Mouse (Mus musculus) kidney, postnatal 0 days (tissue): ENCODE results near the gene Kalrn. TPM values are rescaled to one million over a fixed set of nuclear protein-coding genes. Genes with fewer than 3 reads are reported as not detected.

Experiments used
- ATAC-seq: fragments of 200-750 bp; cut with Nextera tagmentation; replicated peaks from 2 replicates; pipeline ENCODE4 v1.8.0; 2017; ENCODE audit warnings: low read depth, moderate number of reproducible peaks, moderate TSS enrichment, moderate library complexity; ENCODE audit not compliant: low FRiP score
- DNase-seq: peaks from one replicate; pipeline ENCODE4 v3.0.0-alpha.2; 2016; ENCODE audit warnings: low spot score
- H3K27ac ChIP-seq: fragments of 300-500 bp; sonication (generic); 2 replicates; pipeline ENCODE4 v1.5.1; 2014; ENCODE audit warnings: mild to moderate bottlenecking
- H3K27me3 ChIP-seq: fragments of 300-500 bp; sonication (generic); 2 replicates; pipeline ENCODE4 v1.6.1; 2014; ENCODE audit warnings: low read length, mixed read lengths; ENCODE audit not compliant: insufficient read depth
- H3K36me3 ChIP-seq: fragments of 300-500 bp; sonication (generic); 2 replicates; pipeline ENCODE4 v1.6.1; 2014; ENCODE audit warnings: low read length, mixed read lengths; ENCODE audit not compliant: insufficient read depth
- H3K4me1 ChIP-seq: fragments of 300-500 bp; sonication (generic); replicated peaks from 2 replicates; pipeline ENCODE4 v1.6.1; 2014; ENCODE audit warnings: antibody characterized with exemption, low read length, mixed read lengths; ENCODE audit not compliant: insufficient read depth
- H3K4me2 ChIP-seq: fragments of 300-500 bp; sonication (generic); 2 replicates; pipeline ENCODE4 v1.6.1; 2014; ENCODE audit warnings: mild to moderate bottlenecking, low read length, moderate library complexity, mixed read lengths
- H3K4me3 ChIP-seq: fragments of 300-500 bp; sonication (generic); replicated peaks from 2 replicates; pipeline ENCODE4 v1.5.1; 2014; ENCODE audit warnings: low read depth, low read length
- H3K9ac ChIP-seq: fragments of 300-500 bp; sonication (generic); 2 replicates; pipeline ENCODE4 v1.6.1; 2014; ENCODE audit warnings: low read depth, low read length
- H3K9me3 ChIP-seq: fragments of 300-500 bp; sonication (generic); replicated peaks from 2 replicates; pipeline ENCODE4 v1.6.1; 2016; ENCODE audit warnings: low read length, inconsistent platforms, mixed read lengths
- CTCF ChIP-seq: IDR thresholded peaks from 2 replicates; pipeline ENCODE4 v1.5.1; 2016; ENCODE audit warnings: antibody characterized with exemption, low read depth, mild to moderate bottlenecking, moderate library complexity
- WGBS: fragments of 180-500 bp; shearing (Covaris S2); extraction: QIAGEN DNeasy Blood & Tissue Kit; methylation state at CpG from one replicate; pipeline ENCODE4 v1.1.7; 2014; 5-methylcytosine and 5-hydroxymethylcytosine counted together
- polyA plus RNA-seq: library from polyadenylated mRNA; unstranded; fragments of >200 nt; fragmentation: Nextera tagmentation; extraction: Ambion mirVana; gene quantifications from 2 replicates; pipeline ENCODE4 v1.2.1, GENCODE M21; 2015

Kalrn gene
- polyA plus RNA-seq, 1 experiment from 2014 or later = 20.0 TPM

DNA sequence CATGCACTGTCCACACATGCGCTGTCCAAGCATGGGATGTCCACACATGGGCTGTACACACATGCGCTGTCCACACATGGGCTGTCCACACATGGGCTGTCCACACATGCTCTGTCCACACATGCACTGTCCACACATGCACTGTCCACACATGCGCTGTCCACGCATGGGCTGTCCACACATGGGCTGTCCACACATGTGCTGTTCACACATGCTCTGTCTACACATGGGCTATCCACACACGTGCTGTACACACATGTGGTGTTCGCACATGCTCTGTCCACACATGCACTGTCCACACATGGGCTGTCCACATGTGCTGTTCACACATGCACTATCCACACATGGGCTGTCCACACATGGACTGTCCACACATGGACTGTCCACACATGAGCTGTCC lies 589.6 kb downstream of the Kalrn start:
- H3K9me3 ChIP-seq = no peaks in the 10 kb centered on the region
- ATAC-seq (no peak), DNase-seq (no peak)
- no peak overlapping the region for H3K27ac ChIP-seq
- H3K4me2 ChIP-seq = no peak overlapping the region
- WGBS = 95% methylated on average over 6 of the region's 6 CpGs
- H3K27me3 ChIP-seq = no peaks in the 10 kb centered on the region
- no peak for TF ChIP-seq CTCF
- no peaks in the 10 kb centered on the region for H3K4me1 ChIP-seq
- H3K4me3 ChIP-seq = no peak overlapping the region
- no peak overlapping the region for H3K9ac ChIP-seq
- H3K36me3 ChIP-seq = no peaks in the 10 kb centered on the region

DNA sequence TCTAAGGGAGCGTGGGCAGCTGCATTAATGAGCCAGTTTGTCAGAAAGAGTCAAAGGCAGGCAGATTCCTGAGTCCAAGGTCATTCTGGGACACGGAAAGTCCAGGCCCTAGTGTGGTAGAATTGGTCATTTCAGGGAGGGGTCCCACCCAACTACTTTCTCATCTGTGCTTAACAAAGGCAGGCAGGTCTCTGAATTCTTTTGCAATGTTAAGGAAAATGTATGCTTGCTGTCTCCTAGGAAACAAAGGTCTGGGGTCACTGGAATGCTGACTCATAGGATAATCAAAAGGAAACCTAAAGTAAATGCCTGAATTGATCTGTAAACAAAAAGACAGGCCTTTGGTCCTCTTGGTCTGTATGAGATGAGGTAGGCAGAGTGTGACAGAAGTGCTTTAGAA lies 593.5 kb downstream of the Kalrn start:
- H3K4me2 ChIP-seq = no peak overlapping the region
- TF ChIP-seq CTCF = no peak
- H3K9me3 ChIP-seq = no peaks in the 10 kb centered on the region
- 75% methylated on average over 2 of the region's 2 CpGs for WGBS
- DNase-seq = no peak
- no peak overlapping the region for H3K4me3 ChIP-seq
- no peak overlapping the region for H3K27ac ChIP-seq
- no peaks in the 10 kb centered on the region for H3K36me3 ChIP-seq
- H3K27me3 ChIP-seq = no peaks in the 10 kb centered on the region
- no peak overlapping the region for H3K9ac ChIP-seq
- no peaks in the 10 kb centered on the region for H3K4me1 ChIP-seq
- ATAC-seq = no peak

DNA sequence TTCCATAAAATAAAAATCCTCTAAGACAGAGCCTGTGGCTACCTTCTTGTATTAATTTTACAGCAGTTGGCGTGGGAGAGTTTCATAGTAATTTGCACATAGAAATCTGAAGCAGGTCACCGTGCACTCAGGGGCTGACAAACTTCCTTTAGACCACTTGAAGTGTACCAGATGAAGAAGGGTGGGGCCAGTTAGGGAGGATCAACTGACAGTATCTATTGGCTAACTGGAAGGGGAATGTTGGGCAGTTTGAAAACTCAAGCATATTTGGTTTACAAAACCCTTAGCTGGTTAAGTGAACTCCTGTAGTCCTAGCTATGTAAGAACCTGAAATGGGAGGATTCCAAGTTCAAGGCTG lies 606.1 kb downstream of the Kalrn start:
- TF ChIP-seq CTCF = no peak
- Histone ChIP-seq H3K27me3 (no peaks in the 10 kb centered on the region), H3K27ac (peak overlapping the region; percentile 70; the same call in 1 of the 2 replicates), H3K9ac (no peak overlapping the region; the same call in 1 of the 2 replicates), H3K4me2 (peak overlapping the region; percentile 89), H3K36me3 (0 out of 2 replicates have a peak, but pooled peaks cover 11% of the 10 kb centered on the region), H3K4me1 (0 out of 2 replicates have a peak, but pooled peaks cover 9% of the 10 kb centered on the region), H3K9me3 (no peaks in the 10 kb centered on the region), H3K4me3 (peak overlapping the region; percentile 72)
- 49% methylated on average over 2 of the region's 2 CpGs for WGBS
- DNase-seq = peak; percentile 41
- ATAC-seq = no peak

DNA sequence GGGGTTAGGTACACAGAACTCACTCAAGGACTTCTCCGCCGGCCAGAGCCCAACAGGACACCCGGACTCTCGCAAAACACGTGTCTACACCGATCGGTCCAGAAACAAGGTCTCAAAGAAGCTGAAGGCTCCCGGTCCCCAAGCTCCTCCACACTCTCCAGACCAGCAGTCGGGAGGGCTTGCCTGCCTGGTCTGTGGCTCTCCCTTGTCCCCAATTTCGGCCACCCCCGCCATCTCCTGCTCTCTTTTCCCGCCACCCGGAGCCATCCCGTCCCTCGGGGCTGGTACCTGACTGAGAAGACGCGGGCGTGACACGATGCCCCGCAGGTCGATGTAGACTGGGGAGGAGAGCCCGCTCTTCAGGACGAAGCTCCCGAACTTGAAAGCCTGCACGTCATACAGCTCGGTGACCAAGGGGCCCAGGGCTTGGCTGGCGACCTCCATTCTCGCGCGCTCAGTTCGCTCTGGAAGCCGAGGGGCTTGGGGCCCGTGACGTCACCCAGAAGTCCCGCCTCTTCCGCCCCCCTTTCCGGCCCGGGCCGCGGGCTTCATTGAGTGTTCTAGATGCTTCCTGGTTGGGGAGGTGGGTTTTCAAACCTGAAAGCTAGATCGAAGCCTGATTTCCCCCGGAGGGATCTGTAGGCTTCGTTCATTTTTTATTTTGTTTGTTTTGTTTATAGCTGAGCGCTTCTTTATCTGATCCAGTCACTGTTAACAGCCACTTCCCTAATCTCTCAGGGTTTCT lies 606.6 kb downstream of the Kalrn start, which contains the start of gene Umps:
TSS of gene Umps (minus strand) at position 501 of the 745 bp plus-strand sequence.
- peak within 1 kb of the TSS; percentile 89 for H3K4me2 ChIP-seq
- WGBS = 1% methylated on average over 44 of the region's 44 CpGs
- TF ChIP-seq CTCF = no peak
- DNase-seq (peak; percentile 91), ATAC-seq (peak; percentile 78)
- H3K27me3 ChIP-seq = no peaks in the 10 kb centered on the region
- H3K36me3 ChIP-seq = peaks cover 16% of the 10 kb centered on the region; the same call in 1 of the 2 replicates
- H3K9me3 ChIP-seq = no peaks in the 10 kb centered on the region
- peak within 1 kb of the TSS; percentile 72 for H3K4me3 ChIP-seq
- H3K9ac ChIP-seq = peak within 1 kb of the TSS; percentile 74
- 0 out of 2 replicates have a peak, but pooled peaks cover 9% of the 10 kb centered on the region for H3K4me1 ChIP-seq
- peak within 1 kb of the TSS; percentile 70 for H3K27ac ChIP-seq

DNA sequence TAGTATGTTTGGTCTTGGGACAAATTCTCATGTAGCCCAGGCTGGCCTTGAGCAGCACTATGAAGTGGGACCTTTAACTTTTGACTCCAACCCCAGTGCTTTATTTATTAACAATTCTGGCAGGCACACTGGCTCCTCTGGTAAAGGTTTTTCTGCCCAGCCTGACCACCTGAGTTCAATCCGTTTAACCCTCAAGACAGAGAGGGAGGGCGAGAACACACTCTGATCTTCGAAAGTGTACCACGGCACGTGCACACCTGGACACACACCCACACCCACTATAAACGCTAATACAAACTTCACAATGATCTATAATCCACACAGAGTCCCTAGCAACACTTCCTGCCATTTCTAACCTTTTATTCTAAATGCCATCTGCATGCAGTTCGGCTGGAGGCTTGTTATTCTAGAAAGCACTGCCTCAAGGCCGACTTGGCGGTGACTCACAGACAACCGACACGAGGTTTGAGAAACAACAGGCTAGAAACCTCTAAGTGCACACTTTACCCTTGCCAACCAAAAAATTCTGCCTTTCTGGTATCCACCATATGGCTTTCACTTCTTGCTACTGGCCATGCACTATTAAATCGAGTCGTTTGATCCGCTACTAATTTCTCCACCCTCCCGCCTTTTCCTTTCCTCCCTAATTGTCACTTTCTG lies 607.3 kb downstream of the Kalrn start:
- Histone ChIP-seq H3K4me3 (peak overlapping the region; percentile 72), H3K36me3 (peaks cover 23% of the 10 kb centered on the region), H3K4me2 (peak overlapping the region; percentile 89), H3K4me1 (0 out of 2 replicates have a peak, but pooled peaks cover 9% of the 10 kb centered on the region), H3K9ac (peak overlapping the region; percentile 74), H3K9me3 (no peaks in the 10 kb centered on the region), H3K27me3 (no peaks in the 10 kb centered on the region), H3K27ac (peak overlapping the region; percentile 70; the same call in 1 of the 2 replicates)
- WGBS = 4% methylated on average over 15 of the region's 15 CpGs
- peak; percentile 37; the same call in 1 of the 2 replicates for ATAC-seq
- TF ChIP-seq CTCF = no peak
- no peak for DNase-seq

DNA sequence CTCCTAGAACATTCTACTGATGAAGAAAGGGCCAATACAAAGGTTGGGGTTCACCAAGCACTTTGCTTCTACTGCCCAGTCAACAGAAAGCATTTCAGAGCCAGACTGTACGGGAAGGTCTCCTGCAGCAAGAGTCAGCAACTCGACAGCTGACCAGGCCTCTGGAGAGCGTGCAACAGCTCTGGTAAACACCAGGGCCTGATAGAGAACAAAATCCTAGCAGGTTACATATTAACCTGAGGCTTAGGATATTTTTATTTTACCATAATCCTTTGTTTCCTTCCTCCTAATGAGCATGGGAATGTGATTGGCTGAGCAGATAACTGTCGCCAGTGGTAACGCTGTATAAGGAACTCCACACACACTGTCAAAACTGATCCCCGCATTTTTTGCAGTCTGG lies 609.8 kb downstream of the Kalrn start:
- no peak for ATAC-seq
- Histone ChIP-seq H3K27ac (no peak overlapping the region), H3K9me3 (no peaks in the 10 kb centered on the region), H3K27me3 (no peaks in the 10 kb centered on the region), H3K4me3 (no peak overlapping the region), H3K4me2 (no peak overlapping the region), H3K36me3 (peaks cover 42% of the 10 kb centered on the region), H3K9ac (no peak overlapping the region), H3K4me1 (0 out of 2 replicates have a peak, but pooled peaks cover 9% of the 10 kb centered on the region)
- DNase-seq = no peak
- no peak for TF ChIP-seq CTCF
- 72% methylated on average over 6 of the region's 6 CpGs for WGBS
